Mouse (Mus musculus) lung, postnatal 0 days (tissue): ENCODE measurements around the gene Prkcq.

Experiments
- CTCF ChIP-seq: IDR thresholded peaks from 2 replicates; pipeline ENCODE4 v1.5.1; 2016; ENCODE audit warnings: antibody characterized with exemption, mild to moderate bottlenecking
- EP300 ChIP-seq: IDR thresholded peaks from 2 replicates; pipeline ENCODE4 v1.6.1; 2016; ENCODE audit warnings: antibody characterized with exemption, mild to moderate bottlenecking, control low read depth

- TF ChIP-seq CTCF: no peak
- no peak for TF ChIP-seq EP300
These were observed 33.8 kb downstream of the Prkcq start for GRCm38 (mm10) chr2:11205720-11206119.
